Mouse (Mus musculus): ENCODE results near the gene Fndc3b. TPM values are rescaled to one million over a fixed set of nuclear protein-coding genes. Genes with fewer than 3 reads are reported as not detected.
A peak's percentile ranks its signal among the peaks of the same experiment; 100 is the strongest.

Gene Fndc3b
- polyA plus RNA-seq, 1 experiment from 2014 or later, result 21.9 TPM

DNA sequence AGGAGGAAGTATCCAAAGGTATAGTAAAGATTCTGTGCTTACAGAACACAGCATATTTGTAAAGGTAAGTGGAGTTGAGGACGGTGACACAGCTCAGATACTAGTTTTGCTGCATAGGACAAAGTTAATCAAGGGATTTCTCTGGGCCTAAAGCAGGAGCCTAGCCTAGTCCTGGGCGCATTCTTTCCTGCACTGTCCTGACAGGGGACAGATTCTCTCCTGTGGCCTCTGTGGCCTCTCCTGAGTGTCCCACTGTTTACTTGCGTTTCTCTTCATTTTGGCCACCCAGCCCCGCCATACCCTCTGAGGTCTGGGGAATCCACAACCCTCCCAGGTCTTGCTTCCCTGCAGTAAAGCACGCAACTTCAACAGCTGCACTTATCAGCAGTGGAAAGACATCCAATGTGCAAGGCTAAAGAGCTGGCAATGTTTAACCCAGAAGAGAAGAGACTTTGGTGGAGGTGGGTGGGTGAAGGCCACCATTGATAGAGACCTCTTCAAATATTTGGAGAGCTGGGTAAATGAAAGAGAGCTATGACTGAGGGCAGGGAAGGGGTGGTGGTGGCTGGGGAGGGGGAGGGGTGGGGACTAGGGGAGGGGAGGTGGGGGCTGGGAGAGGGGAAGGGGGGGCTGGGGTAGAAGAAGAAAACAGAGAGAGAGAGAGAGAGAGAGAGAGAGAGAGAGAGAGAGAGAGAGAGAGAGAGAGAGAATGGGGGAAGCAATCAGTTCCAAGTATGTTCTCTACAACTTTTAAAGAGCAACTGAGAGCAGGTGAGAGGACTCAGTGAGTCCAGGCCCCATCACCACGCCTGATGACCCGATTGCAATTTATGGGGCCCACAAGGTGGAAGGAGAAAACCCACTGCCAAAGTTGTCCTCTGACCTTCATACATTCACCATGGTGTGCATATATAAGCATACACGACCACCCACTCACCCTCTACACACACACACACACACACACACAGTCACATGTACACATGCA, 18.0 kb upstream of the Fndc3b start:
- Histone ChIP-seq H3K9me3 (no peaks in the 10 kb centered on the region), H3K27ac (peak overlapping the region; percentile 74), H3K36me3 (no peaks in the 10 kb centered on the region), H3K27me3 (ENCODE audit: insufficient read depth, poor library complexity, severe bottlenecking) (no peaks in the 10 kb centered on the region), H3K4me3 (no peak overlapping the region), H3K4me1 (peaks cover 30% of the 10 kb centered on the region)
- no peak for DNase-seq (ENCODE audit: low spot score)
- 67% methylated on average over 8 of the region's 8 CpGs for WGBS

DNA sequence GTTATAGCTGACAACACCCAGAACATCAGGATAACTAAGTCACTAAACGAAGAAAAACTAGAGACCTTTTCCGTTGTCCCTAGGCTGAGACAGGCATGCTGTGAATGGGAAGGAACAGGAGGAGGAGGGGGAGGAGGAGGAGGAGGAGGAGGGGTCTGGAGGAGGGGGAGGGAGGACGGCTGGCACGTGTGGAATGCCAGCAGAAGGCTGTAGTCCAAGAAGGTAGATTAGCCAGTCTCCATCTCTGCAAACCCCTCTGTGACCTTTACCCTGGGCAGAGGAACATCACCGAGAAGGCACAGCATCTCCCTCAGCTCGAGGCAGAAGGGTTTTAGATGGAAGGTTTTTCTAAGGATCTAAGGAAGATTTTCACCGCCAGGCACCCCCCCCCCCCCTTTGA, 17.1 kb upstream of the Fndc3b start:
- 7% methylated on average over 7 of the region's 7 CpGs for WGBS
- Histone ChIP-seq H3K27ac (peak overlapping the region; percentile 74; the same call in 1 of the 2 replicates), H3K4me3 (no peak overlapping the region)

DNA sequence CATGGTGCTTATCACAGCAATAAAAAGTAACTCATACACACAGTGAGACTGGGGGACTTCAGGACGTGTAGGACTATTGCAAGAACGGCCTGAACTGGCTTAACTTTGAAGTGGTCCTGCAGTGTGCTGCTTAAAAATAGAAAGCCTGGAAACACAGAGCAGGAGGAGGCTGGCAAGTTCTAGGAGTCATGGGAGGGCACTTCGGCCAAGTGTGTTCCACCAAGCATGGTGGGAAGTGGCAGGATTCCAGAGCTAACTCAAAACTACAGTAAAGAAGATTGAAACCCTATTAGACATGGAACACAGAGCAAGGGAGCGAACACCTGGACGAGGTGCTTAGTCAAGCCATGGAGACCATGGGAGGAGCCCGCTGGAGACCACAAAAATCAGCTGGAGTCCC, 14.6 kb upstream of the Fndc3b start:
- DNase-seq (ENCODE audit: low spot score), result no peak
- H3K27ac ChIP-seq, result no peak overlapping the region
- no peak overlapping the region for H3K4me3 ChIP-seq
- H3K9me3 ChIP-seq, result no peaks in the 10 kb centered on the region
- no peaks in the 10 kb centered on the region for H3K36me3 ChIP-seq
- H3K27me3 ChIP-seq (ENCODE audit: insufficient read depth, poor library complexity, severe bottlenecking), result no peaks in the 10 kb centered on the region
- H3K4me1 ChIP-seq, result peaks cover 30% of the 10 kb centered on the region
- 67% methylated on average over 6 of the region's 6 CpGs for WGBS

More for the DNA sequence above, 17.1 kb upstream of the Fndc3b start:
- H3K4me1 ChIP-seq, result peaks cover 30% of the 10 kb centered on the region
- no peaks in the 10 kb centered on the region for H3K9me3 ChIP-seq
- no peaks in the 10 kb centered on the region for H3K27me3 ChIP-seq (ENCODE audit: insufficient read depth, poor library complexity, severe bottlenecking)
- H3K36me3 ChIP-seq, result no peaks in the 10 kb centered on the region
- no peak for DNase-seq (ENCODE audit: low spot score)

DNA sequence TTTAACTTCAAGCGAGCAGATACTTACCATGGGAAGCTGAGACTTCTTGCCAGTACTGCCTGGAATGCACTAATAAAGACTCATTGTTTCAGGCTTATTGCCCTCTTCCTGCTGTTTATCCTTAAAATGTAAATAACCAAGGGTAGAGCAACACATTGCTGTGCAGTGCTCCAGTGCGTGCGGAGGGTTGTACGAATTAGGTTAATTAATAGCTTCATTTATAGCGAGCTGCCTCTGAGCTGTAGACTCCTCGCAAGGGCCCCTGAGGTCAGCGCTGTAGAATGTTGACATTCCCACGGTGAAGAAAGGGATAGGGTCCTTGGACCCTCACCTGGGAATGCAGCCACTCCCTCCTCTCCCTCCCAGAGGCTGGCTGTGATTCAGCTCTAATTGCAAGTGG, 13.1 kb upstream of the Fndc3b start:
- Histone ChIP-seq H3K36me3 (no peaks in the 10 kb centered on the region), H3K9me3 (no peaks in the 10 kb centered on the region), H3K4me3 (no peak overlapping the region), H3K4me1 (peaks cover 23% of the 10 kb centered on the region), H3K27ac (no peak overlapping the region), H3K27me3 (ENCODE audit: insufficient read depth, poor library complexity, severe bottlenecking) (no peaks in the 10 kb centered on the region)
- no peak for DNase-seq (ENCODE audit: low spot score)
- 77% methylated on average over 8 of the region's 8 CpGs for WGBS

DNA sequence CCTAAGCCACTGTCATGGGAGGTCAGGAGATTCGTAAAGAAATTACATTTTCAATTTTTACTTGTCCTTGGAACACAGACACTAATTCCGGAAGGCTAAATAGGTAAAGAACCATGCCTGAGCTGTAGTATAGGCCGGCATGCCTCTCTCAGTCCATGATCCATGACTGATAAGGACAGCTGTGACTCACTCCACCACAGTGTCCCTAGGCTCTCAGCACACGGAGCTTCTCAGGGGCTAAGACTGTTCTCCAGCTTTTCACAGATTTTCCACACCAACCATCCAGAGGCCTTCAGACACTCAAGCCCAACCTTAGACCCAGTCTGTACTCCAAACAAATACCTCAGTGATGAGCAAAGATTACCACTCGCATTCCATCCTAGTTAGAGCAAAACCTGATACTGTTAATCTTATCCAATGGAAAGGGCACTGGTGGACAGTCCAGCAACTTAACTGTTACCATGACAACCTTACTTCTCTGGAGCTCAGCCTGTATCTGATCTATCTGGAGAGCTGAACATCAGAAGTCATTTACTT, 7.8 kb upstream of the Fndc3b start:
- Histone ChIP-seq H3K4me1 (peaks cover 5% of the 10 kb centered on the region; the same call in 1 of the 2 replicates), H3K9me3 (no peaks in the 10 kb centered on the region), H3K27ac (no peak overlapping the region), H3K4me3 (no peak overlapping the region), H3K36me3 (no peaks in the 10 kb centered on the region), H3K27me3 (ENCODE audit: insufficient read depth, poor library complexity, severe bottlenecking) (no peaks in the 10 kb centered on the region)
- 53% methylated on average over 5 of the region's 5 CpGs for WGBS
- DNase-seq (ENCODE audit: low spot score), result no peak

DNA sequence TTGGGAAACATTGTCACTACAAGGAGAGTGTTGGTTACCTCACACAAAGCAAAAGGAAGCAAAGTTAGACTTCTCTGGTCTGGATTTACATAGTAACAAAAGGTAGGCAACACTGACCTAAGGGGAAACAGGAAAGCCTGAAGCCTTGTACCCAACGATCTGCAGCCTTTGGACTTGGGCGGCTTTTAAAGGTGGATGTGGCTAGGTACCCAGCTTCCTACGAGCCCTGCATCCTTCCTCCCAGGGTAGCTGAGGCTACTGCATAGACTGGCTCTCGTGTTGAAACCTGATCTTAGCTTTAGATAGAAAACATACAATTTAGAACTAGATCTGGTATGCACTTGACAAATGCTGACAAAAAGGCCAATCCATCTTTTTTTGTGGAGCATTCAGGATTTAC, 2.9 kb upstream of the Fndc3b start:
- no peaks in the 10 kb centered on the region for H3K36me3 ChIP-seq
- peaks cover 15% of the 10 kb centered on the region for H3K4me1 ChIP-seq
- no peaks in the 10 kb centered on the region for H3K27me3 ChIP-seq (ENCODE audit: insufficient read depth, poor library complexity, severe bottlenecking)
- no peak overlapping the region for H3K27ac ChIP-seq
- H3K9me3 ChIP-seq, result no peaks in the 10 kb centered on the region
- no peak overlapping the region for H3K4me3 ChIP-seq
- DNase-seq (ENCODE audit: low spot score), result no peak
- 62% methylated on average over 4 of the region's 4 CpGs for WGBS

DNA sequence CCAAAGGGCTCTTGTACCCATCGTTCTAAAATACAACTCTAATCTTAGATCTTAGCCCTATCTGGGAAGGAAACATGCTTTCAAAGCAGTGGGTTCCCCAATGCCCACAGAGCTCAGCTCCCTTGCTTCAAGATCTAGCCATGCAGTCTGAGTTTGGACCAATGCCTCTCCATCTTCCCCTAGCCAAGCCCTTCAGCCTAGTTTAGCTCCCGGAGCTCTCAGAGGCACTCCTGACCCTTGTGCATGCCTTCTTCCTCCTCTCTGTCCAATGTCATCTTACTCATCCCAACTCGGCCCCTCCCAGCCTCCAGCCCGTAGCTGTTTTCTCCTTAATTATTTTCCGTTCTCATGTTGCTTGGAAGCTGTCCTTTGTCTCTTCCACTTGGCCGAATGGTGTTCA, 1.3 kb upstream of the Fndc3b start:
- no peaks in the 10 kb centered on the region for H3K36me3 ChIP-seq
- H3K4me3 ChIP-seq, result no peak overlapping the region
- no peak overlapping the region for H3K27ac ChIP-seq
- WGBS, result 52% methylated on average over 6 of the region's 6 CpGs
- H3K9me3 ChIP-seq, result no peaks in the 10 kb centered on the region
- peaks cover 25% of the 10 kb centered on the region for H3K4me1 ChIP-seq
- H3K27me3 ChIP-seq (ENCODE audit: insufficient read depth, poor library complexity, severe bottlenecking), result no peaks in the 10 kb centered on the region
- DNase-seq (ENCODE audit: low spot score), result no peak

DNA sequence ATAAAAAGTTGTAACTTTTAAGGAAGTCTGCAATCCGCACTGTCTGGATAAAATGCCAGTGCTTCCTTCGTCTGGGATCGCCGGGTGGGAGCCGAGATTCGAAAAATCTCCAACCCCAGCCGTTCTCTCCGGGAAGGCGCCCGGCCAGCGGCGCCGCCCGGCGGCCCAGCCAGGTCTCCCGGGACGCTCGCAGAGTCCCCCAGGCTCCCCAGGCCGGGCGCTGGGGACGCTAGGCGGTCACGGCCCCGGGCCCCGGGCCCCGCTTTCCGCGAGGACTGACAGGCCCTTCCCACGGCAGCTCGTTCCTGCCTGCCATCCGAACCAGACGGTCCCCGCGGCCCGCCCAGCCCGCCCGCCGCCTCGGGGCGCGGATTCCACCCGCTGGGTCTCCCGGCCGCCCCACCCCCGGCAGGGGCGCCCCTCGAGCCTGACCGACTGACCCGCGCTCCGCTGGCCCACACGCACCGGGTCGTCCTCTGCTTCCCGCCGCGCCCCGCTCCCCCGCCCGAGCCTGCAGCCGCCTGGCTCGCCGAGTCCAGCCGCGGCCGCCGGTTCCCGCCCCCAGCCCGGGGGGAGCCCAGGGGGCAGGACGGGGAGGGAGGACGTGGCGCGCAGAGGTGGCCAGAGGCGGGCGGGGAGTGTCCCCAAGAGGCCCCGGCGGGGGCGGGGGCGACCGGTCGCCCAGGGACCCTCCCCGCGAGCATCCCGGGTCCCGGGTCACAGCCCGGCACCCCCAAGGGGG, 1.0 kb downstream of the Fndc3b start:
- no peaks in the 10 kb centered on the region for H3K9me3 ChIP-seq

DNA sequence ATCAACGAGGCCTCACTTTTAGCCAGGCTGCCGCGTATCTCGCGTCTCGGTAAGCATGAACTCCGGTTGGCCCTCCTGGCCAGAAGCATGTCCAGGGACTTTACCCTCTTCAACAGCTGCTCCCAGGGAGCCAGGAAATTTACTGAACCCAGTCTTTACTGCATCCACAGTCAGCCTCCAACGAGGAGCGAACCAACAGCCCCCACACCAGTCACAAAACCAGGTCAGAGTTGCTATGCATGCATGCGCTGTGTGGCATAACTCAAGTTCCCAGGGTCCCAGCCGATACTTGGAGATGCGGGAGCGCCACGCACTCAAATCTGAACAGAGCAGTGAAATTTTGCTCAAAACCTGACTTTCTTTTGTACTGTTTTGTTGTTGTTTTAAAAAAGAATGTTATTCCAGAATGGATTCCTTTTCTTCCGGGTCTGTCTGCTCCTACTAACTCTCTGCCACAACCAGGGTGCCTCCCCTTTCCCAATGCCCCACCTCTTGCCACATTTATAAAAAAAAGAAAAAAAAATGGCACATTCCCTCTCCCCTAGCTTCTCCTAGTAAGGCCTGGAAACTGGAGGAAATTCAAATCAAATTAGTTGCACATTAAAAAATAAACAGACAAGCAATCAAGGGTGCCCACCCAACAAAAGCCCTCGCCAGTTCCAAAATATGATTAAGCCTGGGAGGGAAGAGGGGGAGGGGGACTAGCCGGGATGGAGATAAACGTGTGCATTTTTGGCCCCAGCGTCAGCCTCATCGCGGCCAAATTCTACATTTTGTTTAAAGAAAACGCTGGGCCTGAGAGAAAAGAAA, 1.8 kb downstream of the Fndc3b start:
- H3K4me1 ChIP-seq, result peaks cover 49% of the 10 kb centered on the region
- no peak for DNase-seq (ENCODE audit: low spot score)
- no peaks in the 10 kb centered on the region for H3K27me3 ChIP-seq (ENCODE audit: insufficient read depth, poor library complexity, severe bottlenecking)
- under 1% methylated on average over 22 of the region's 22 CpGs for WGBS
- peak overlapping the region; percentile 99 for H3K27ac ChIP-seq
- no peaks in the 10 kb centered on the region for H3K9me3 ChIP-seq
- H3K4me3 ChIP-seq, result peak overlapping the region; percentile 94
- no peaks in the 10 kb centered on the region for H3K36me3 ChIP-seq

More for the DNA sequence above, 1.0 kb downstream of the Fndc3b start:
- WGBS, result under 1% methylated on average over 86 of the region's 86 CpGs
- H3K36me3 ChIP-seq, result no peaks in the 10 kb centered on the region
- H3K27ac ChIP-seq, result peak overlapping the region; percentile 99
- peaks cover 42% of the 10 kb centered on the region for H3K4me1 ChIP-seq
- peak; percentile 91 for DNase-seq (ENCODE audit: low spot score)
- no peaks in the 10 kb centered on the region for H3K27me3 ChIP-seq (ENCODE audit: insufficient read depth, poor library complexity, severe bottlenecking)
- peak overlapping the region; percentile 94 for H3K4me3 ChIP-seq

DNA sequence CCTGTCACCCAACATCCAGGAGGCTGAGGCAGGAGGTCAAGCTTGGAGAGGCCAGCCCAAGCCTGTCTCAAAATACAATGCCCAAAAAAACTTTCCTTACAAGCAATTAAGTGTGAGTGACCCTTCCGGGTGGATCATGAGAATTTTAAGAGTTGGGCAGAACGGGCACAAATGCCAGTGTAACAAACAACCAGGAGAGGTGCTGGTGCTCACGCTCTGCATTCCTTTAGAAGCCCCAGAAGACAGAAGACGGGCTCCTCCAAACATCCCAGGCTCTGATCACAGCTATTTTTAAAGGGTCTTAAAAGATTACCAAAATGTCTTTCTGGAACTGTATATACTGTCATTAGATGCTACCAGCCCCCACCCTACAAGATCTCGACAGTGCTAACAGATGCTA, 2.5 kb downstream of the Fndc3b start:
- no peak for DNase-seq (ENCODE audit: low spot score)
- WGBS, result 22% methylated on average over 5 of the region's 5 CpGs

DNA sequence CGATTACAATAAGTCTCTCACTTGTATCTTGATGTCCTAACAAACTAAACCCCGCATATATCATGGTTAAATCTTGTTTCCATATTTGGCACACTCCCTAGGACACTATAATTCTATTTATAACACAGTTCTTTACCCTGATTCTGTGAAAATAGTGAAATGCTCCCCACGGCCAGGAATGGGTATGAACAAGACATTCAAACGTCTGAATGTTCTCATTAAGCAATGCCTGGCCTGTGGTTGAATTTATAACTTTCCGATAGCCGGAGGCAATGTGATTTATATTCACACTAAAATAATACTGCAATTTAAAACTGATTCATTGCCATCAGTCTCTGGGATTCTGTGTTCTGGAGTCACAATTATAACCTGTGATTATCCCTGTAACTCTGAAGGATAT, 5.3 kb downstream of the Fndc3b start:
- 68% methylated on average over 6 of the region's 6 CpGs for WGBS
- no peak overlapping the region for H3K27ac ChIP-seq

More for the DNA sequence above, 2.5 kb downstream of the Fndc3b start:
- no peaks in the 10 kb centered on the region for H3K27me3 ChIP-seq (ENCODE audit: insufficient read depth, poor library complexity, severe bottlenecking)
- H3K9me3 ChIP-seq, result no peaks in the 10 kb centered on the region
- peak overlapping the region; percentile 94 for H3K4me3 ChIP-seq
- H3K4me1 ChIP-seq, result peaks cover 55% of the 10 kb centered on the region
- H3K27ac ChIP-seq, result peak overlapping the region; percentile 99
- H3K36me3 ChIP-seq, result peaks cover 3% of the 10 kb centered on the region; the same call in 1 of the 2 replicates

DNA sequence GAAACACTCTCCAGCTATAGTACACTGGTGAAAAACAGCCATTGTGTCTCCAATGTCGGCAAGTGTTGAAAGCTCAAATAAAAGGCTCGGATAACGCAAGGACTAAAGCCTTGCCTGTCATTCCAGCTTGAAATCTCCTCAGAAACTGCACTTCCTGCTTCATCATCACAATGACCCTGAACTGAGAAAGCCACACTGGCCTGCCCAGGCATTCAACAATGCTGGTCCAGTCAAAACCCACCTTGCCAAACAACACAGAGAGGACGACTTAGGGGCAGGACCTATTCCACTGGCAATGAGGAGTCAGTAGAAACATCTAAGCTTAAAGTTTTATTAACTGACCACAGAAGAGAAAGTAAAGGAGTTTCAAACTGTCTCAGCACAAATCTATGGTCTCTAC, 6.1 kb downstream of the Fndc3b start:
- Histone ChIP-seq H3K27ac (0 out of 2 replicates have a peak overlapping the region, but pooled peaks have one; percentile 36), H3K36me3 (peaks cover 7% of the 10 kb centered on the region), H3K9me3 (no peaks in the 10 kb centered on the region), H3K4me1 (peaks cover 59% of the 10 kb centered on the region), H3K27me3 (ENCODE audit: insufficient read depth, poor library complexity, severe bottlenecking) (no peaks in the 10 kb centered on the region), H3K4me3 (no peak overlapping the region)
- 46% methylated on average over 4 of the region's 4 CpGs for WGBS
- DNase-seq (ENCODE audit: low spot score), result no peak

More for the DNA sequence above, 5.3 kb downstream of the Fndc3b start:
- no peak for DNase-seq (ENCODE audit: low spot score)
- Histone ChIP-seq H3K27me3 (ENCODE audit: insufficient read depth, poor library complexity, severe bottlenecking) (no peaks in the 10 kb centered on the region), H3K36me3 (peaks cover 7% of the 10 kb centered on the region), H3K9me3 (no peaks in the 10 kb centered on the region), H3K4me1 (peaks cover 57% of the 10 kb centered on the region), H3K4me3 (no peak overlapping the region)
